Mouse (Mus musculus) brown adipose tissue, adult 24 weeks (tissue): ENCODE measurements at regions not wholly inside any gene's neighbourhood (a gene's known extent, or its start where the extent isn't known, plus 50 kb on each side); places are given as distances from the start of the nearest gene placed in this dataset.

Experiments used
- H3K27ac ChIP-seq: fragments of 200-500 bp; replicated peaks from 2 replicates; pipeline ENCODE4 v1.5.1; 2012; ENCODE audit warnings: low read depth, mild to moderate bottlenecking, low read length
- H3K4me1 ChIP-seq: fragments of 200-500 bp; 2 replicates; pipeline ENCODE4 v1.6.1; 2012; ENCODE audit warnings: low read length, mixed read lengths; ENCODE audit not compliant: control insufficient read depth, insufficient read depth, insufficient read length
- H3K4me3 ChIP-seq: fragments of 200-500 bp; 2 replicates; pipeline ENCODE4 v1.5.1; 2012; ENCODE audit warnings: low read depth, mild to moderate bottlenecking, low read length, moderate library complexity; ENCODE audit not compliant: insufficient read depth

- H3K4me3 ChIP-seq: no peak overlapping the region
- H3K27ac ChIP-seq: no peak overlapping the region
- no peaks in the 10 kb centered on the region for H3K4me1 ChIP-seq
Observed at GRCm38 (mm10) chr19:54174090-54175055, 130.4 kb downstream of the Adra2a start.

GRCm38 (mm10) chr19:54175766-54176165, 131.8 kb downstream of the Adra2a start:
- H3K4me3 ChIP-seq: no peak overlapping the region
- no peaks in the 10 kb centered on the region for H3K4me1 ChIP-seq
- H3K27ac ChIP-seq: no peak overlapping the region

GRCm38 (mm10) chr19:54177491-54177890, 133.5 kb downstream of the Adra2a start:
- Histone ChIP-seq H3K4me1 (no peaks in the 10 kb centered on the region), H3K4me3 (no peak overlapping the region), H3K27ac (no peak overlapping the region)

- Histone ChIP-seq H3K4me3 (no peak overlapping the region), H3K27ac (no peak overlapping the region), H3K4me1 (no peaks in the 10 kb centered on the region)
Observed at GRCm38 (mm10) chr19:54200407-54200806, 156.5 kb downstream of the Adra2a start.

- Histone ChIP-seq H3K27ac (no peak overlapping the region), H3K4me3 (no peak overlapping the region), H3K4me1 (no peaks in the 10 kb centered on the region)
Observed at GRCm38 (mm10) chr19:54202456-54202855, 158.5 kb downstream of the Adra2a start.

GRCm38 (mm10) chr19:54206819-54207218, 162.9 kb downstream of the Adra2a start:
- no peak overlapping the region for H3K27ac ChIP-seq
- H3K4me3 ChIP-seq: no peak overlapping the region
- H3K4me1 ChIP-seq: no peaks in the 10 kb centered on the region

GRCm38 (mm10) chr19:54212169-54212568, 168.2 kb downstream of the Adra2a start:
- H3K4me3 ChIP-seq: no peak overlapping the region
- H3K4me1 ChIP-seq: no peaks in the 10 kb centered on the region
- no peak overlapping the region for H3K27ac ChIP-seq

GRCm38 (mm10) chr19:54244176-54244575, 200.2 kb downstream of the Adra2a start:
- Histone ChIP-seq H3K27ac (no peak overlapping the region), H3K4me1 (no peaks in the 10 kb centered on the region), H3K4me3 (no peak overlapping the region)

GRCm38 (mm10) chr19:54248256-54248936, 204.4 kb downstream of the Adra2a start:
- Histone ChIP-seq H3K4me3 (no peak overlapping the region), H3K27ac (no peak overlapping the region), H3K4me1 (no peaks in the 10 kb centered on the region)

GRCm38 (mm10) chr19:54252145-54252664, 208.3 kb downstream of the Adra2a start:
- no peak overlapping the region for H3K4me3 ChIP-seq
- no peaks in the 10 kb centered on the region for H3K4me1 ChIP-seq
- H3K27ac ChIP-seq: no peak overlapping the region

GRCm38 (mm10) chr19:54257889-54258288, 213.9 kb downstream of the Adra2a start:
- H3K4me1 ChIP-seq: no peaks in the 10 kb centered on the region
- H3K27ac ChIP-seq: no peak overlapping the region
- no peak overlapping the region for H3K4me3 ChIP-seq

GRCm38 (mm10) chr19:54259175-54259574, 215.2 kb downstream of the Adra2a start:
- H3K27ac ChIP-seq: no peak overlapping the region
- no peak overlapping the region for H3K4me3 ChIP-seq
- no peaks in the 10 kb centered on the region for H3K4me1 ChIP-seq

GRCm38 (mm10) chr19:54277368-54277767, 233.4 kb downstream of the Adra2a start:
- no peak overlapping the region for H3K27ac ChIP-seq
- no peak overlapping the region for H3K4me3 ChIP-seq
- H3K4me1 ChIP-seq: no peaks in the 10 kb centered on the region

GRCm38 (mm10) chr19:54285481-54285880, 241.5 kb downstream of the Adra2a start:
- Histone ChIP-seq H3K4me3 (no peak overlapping the region), H3K27ac (no peak overlapping the region), H3K4me1 (no peaks in the 10 kb centered on the region)

- Histone ChIP-seq H3K4me1 (no peaks in the 10 kb centered on the region), H3K4me3 (no peak overlapping the region), H3K27ac (no peak overlapping the region)
Observed at GRCm38 (mm10) chr19:54297663-54298388, 253.9 kb downstream of the Adra2a start.
